Mouse (Mus musculus): Measurements from ENCODE around the gene Gadd45a.
"Not testable (repeated sequence)": the region's sequence is repeated elsewhere in the genome, so short reads cannot be mapped to it uniquely, and the experiment has no call there.

The Gadd45a gene

DNA sequence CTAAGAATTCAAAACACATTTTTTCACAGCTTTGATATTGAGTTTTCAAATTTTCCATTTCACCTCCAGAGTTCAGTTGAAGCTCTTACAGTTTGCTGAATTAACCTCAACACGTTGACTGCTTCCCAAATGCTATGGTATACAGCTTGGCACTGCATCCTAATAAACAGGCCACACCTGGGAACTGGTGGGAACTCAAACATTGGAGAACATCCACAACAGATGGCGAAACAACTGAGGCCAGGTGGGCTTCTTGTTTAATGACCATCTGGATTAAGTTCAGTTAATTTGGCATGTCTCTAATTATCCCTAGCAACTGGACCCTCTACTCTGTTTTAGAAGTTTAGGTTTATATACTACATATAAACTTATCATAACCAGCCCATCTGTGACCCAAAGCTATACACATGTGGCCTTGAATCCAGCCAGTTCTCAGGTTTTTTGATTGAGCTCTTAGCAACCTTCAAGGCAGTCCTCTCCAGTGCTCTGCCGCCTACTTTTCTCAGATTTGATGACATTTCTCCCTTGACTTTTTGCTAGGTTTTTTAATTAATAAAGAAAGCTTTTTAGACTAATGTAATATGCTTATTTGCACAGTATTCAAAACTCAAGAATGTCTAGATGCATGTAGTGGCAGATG lies 10.9 kb upstream of the Gadd45a start:
- DNase-seq = no peak

DNA sequence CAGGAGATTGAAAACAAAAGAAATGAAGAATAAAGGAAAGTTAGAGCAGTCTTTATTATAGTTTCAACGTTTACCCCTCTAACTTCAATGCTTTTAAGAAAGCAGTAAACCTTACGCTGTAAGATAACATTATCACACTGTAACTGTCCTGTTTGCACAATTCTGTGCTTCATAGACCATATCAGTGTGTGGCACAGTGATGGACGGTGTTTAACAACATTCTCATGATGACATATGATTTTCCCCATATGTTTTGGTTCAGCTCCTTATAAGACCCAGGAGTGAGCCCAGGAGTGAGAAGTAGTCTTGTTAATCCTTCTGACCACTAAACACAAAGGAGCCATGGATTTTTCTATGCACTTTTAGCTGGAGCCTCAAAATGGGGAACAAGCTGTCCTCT lies 9.7 kb upstream of the Gadd45a start:
- no peak for DNase-seq

DNA sequence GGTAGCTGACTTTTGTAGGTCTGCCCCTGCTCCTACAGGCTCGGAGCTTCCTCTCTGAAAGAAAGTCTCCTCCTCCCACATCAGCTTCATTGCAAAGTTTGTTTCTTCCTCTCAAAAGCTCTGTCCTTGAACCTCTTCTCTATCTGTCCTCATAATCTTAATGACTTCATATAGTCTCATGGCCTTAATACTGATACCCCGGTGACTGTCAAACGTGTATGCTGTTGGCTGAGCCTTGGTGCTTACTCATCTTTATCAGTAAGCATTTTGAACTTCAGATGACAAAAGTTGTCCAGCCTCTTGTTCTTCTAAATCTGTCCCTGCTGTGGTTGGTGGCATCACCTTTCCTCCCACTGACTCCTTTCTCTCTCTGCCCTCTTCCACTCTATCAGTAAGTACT lies 8.2 kb upstream of the Gadd45a start:
- no peak for DNase-seq

DNA sequence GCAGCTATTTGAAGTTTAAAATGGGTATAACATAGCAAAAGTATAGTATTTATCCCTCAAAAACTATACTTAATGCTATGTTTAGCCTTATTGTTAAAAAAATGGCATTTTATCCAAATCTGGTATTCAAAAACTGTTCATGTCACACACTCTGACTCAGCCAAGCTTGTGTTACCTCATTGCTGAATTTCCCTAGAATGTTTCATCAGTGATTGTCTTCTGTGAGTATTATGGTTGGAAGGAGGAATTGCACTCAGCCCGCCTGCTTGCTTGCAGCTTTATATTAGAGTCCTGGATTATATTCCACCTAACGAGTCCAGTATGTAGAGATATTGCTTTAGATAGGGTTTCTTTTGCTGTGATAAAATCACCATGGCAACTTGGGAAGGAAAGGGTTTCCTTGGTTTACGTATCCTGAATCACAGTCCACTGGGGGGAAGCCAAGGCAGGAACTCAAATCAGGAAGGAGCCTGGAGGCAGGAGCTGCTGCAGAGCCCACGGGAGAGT lies 3.7 kb upstream of the Gadd45a start:
- DNase-seq = no peak

DNA sequence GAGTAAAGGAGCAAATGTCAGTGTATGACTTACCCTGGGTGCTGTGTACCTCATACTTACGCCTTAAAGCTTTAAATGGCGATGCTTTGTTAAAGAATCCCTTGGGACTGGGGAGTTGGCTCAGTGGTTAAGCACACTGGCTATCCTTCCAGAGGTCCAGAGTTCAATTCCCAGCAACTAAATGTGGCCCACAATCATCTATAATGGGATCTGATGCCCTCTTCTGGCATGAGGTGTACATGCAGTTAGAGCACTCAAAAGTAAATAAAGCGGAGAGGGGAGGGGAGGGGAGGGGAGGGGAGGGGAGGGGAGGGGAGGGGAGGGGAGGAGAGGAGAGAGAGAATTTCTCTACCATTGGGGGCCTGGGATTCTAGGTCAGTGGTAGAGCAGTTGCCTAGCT lies 1.7 kb upstream of the Gadd45a start:
- DNase-seq = no peak

DNA sequence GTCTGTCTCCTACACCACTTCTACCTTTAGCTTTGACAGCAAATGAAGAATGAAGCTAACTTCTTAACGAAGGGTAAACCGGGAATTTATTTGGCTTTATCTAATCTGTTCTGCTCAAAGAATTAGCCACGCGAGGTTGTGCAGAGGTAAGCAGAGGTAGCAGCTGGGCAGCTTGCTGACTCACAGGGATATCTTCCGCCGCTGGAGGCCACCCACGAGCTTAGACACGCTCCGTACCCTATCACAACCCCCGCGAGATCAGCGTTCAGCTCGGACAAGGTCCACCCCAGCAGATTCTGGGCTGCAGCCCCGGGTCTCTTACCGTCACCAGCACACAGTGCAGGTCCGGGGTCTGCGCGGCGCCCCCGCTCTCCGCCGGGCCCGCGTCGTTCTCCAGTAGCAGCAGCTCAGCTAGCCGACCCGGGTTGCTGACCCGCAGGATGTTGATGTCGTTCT lies 873 bp downstream of the Gadd45a start:
- DNase-seq = peak; percentile 80 to 84

DNA sequence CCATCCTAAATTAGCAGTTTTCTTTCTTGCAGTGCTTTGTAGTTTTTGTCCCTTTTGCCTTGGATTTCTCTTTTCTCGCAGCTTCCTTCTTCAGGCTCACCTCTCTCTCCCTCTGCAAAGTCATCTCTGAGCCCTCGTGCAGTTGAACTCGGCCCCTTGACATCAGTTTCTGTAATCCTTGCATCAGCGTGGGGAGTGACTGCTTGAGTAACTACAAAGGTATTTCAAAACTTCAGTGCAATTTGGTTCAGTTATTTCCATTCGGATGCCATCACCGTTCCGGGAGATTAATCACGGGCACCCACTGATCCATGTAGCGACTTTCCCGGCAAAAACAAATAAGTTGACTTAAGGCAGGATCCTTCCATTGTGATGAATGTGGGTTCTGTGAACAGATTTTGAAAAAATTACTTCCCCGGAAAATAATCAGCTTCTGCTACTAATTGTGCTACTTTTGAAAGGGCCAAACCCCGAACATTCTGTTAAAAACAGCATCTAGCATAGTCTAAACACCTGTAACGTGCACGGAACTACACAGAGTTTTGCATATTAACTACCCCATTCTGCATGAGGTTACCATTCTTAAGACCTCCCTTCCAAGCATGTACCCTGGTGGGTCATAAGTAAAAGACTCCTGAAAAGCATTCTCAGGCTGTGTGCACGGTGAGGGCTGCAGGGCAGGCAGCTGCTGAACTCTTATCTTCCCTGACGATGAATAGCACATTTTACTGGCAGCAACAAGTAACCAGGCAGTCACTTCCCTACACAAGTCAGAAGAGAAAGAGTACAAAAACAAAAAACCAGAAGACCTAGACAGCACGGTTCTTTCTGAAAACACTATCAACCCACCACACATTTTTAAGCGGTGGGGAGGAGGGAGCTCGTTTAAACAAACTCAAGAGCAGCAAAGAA lies 1.6 kb downstream of the Gadd45a start:
- peak in 1 of 2 experiments; percentile 15 for DNase-seq

DNA sequence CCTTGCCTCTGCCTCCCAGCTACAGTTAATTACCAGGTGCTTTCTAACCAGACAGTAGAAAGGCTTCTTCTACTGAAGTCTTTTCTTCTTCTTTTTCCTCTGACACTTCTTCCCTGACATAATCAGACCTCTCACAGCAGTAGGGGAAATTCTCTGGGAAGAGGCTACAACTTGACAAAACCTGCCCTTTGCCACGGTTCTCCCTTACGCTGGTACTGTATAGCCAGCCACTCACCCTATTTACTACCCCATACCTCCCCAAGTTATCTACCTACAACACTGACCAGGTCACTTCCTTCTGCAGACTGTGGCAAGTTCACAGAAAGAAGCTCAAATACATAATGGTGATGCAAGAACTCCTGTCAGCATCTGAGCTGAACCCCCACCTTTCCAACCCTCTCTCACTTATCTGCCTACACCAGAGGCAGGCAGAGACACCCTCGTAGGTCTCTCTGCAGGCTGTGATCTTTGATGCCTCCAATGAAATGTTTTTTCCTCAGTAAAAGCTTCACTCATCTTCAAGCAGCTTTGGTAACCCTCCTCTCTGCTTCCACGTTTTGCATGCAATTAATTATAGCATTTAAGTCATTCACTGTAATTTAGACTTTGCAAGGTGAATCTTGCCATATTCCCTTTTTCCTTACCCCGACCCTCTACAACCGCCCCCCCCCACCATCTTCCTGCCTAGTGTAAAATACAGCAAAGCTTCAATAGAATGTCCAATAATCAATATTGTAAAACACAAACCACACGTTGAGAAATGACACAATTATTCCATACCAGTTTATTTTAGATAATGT lies 2.7 kb downstream of the Gadd45a start:
- DNase-seq = no peak

DNA sequence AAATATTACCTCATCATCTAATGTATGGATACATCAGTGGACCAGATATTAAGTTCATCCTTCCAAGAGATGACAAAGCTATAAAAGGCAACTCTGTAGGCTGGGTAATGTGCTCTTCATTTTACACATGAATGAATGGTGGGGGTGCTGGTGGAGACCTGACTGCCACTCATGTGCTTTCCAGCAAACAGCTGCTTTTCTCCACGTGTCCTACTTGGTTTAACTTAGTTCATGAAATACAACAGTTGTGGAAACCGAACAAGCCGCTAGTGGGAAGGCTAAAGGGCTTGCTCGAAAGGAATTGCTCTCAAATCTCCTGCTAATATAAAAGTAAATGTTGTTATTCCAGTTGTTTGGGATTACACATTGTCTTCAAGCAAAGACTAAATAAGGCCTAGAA lies 3.7 kb downstream of the Gadd45a start:
- DNase-seq = no peak

DNA sequence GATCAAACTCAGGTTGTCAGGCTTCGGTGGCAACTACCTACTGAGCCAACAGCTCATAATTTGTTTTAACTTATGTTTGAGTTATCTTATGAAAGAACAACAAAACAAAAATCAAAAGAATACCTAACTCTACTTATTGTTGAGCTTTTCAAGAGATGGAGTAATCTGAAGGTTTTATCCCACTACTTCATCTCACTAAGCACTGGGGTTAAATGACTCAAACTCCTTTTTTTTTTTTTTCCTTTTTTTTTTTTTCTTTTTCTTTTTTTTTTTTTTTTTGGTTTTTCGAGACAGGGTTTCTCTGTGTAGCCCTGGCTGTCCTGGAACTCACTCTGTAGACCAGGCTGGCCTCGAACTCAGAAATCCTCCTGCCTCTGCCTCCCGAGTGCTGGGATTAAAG lies 4.3 kb downstream of the Gadd45a start:
- not testable (repeated sequence) for DNase-seq

DNA sequence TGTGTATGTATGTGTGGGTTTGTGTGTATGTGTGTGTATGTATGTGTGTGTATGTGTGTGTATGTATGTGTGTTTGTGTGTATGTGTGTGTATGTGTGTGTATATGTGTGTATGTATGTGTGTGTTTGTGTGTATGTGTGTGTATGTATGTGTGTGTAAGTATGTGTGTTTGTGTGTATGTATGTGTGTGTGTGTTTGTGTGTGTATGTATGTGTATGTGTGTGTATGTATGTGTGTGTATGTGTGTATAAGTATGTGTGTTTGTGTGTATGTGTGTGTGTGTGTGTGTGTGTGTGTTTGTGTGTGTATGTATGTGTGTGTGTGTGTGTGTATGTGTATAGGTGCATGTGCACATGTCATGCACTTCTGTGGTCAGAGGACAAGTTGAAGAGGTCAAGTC lies 4.7 kb downstream of the Gadd45a start:
- DNase-seq = not testable (repeated sequence)

DNA sequence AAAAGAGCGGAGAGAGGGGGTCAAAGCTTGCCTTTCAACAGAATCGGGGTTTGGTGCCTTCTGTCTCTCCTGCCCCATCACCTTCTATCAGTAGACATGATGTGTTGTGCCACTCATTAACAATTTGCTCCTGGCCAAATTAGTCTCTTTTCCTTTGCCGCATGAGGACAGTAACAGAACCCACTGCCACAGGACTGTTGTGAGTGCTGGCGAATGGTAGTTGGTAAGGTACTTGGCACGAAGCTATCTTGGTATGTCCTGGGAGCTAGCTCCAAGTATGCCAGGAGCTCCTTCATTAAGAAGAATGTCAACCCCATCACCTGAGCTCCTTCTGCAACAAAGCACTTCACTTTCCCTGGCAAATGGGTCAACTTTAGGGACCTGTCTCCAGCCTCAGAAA lies 6.4 kb downstream of the Gadd45a start:
- DNase-seq = no peak

DNA sequence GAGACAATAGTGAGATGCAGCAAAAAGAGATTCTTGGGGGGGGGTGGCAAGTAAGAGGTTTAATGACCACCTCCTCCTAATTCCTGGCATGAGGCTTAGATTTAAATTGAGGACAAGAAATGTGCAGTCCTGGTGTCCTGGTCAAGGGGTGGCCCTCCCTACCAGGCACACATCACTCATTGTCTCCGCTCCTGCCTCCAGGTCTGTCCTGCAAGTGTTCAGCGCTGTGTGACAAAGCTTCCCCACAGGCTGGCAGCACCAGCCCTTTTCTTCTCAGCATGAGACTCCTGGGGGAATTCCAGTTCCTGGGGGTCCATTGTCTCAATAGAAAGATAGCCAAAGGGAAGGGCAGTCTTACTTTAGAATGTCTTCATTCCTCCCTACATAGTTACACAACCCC lies 6.8 kb downstream of the Gadd45a start:
- DNase-seq = no peak

DNA sequence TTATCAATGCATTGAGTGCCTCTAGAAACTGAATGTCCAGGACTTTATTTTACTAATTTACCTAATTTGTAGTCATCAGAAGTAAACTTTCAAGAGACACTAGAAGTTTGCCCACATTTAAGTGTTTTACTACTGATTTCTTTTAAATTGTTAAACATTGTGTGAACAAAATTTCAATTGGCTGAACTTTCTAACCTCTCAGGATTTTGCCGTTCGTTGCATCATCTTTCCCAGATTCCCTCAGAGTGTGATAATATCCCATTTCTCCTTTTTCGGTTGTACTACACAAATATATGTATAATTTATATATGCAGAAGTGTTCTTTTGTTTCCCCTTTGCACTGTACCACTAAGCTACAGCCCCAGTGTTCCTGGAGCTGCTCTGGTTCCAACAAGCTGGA lies 7.3 kb downstream of the Gadd45a start:
- DNase-seq = no peak

DNA sequence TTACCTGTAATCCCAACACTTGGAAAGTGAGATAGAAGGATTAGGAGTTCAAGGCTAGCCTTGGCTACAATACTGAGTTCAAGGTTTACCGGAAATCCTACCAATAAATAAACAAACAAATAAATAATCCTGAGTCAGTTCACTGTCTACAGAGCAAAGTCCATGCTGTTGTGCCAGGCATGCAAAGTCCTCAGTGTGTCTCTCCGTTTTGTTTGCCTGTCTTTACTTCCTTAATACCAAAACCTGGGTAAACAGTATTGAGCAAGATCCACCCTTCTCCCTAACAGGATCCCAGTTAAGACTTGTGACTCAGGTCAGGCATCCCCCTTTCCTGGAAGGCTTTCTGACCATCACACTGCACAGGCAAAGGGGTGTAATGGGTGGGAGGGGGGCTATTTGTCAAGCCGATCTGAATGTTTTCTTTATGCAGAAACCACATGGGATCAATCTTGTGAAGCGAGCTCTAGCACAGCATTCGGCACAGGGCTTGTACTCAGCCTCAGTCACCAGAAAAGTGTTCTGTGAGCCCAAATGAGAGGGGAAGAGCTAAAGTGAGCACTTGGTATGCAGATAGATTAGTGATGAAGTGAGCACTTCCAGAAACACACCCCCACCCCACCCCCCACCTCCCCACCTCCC lies 7.8 kb downstream of the Gadd45a start:
- DNase-seq = no peak

DNA sequence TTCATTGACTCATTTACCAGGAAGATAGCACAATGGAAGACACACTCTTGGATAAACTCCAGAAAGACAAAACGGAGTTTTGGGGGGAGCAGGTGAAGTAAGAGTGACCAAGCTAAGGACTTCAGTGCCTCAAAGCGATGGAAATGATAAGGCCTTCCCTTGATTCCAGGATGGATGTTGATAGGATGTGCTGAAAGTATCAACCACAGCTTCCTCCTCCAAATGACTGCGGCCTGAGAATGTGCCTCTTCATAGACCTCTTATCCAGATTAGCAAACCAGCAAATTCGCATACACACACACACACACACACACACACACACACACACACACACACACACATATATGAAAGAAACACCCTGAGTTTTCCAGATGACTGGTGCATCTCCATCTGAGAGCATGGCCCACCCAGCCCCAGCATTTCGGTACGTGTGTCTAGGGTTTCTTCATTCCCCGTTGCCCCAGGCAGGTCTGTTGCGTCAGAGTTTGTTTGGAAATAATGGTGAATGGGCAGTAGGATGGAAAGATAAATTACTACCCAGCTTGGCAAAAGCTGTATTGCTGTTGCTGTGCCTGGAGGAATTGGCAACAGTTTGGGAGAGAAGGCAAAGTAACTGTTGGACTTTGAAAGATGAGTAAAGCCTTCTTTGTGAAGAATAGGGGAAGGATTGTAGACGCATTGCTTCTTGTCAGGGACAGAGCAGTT lies 9.7 kb downstream of the Gadd45a start:
- DNase-seq = no peak

DNA sequence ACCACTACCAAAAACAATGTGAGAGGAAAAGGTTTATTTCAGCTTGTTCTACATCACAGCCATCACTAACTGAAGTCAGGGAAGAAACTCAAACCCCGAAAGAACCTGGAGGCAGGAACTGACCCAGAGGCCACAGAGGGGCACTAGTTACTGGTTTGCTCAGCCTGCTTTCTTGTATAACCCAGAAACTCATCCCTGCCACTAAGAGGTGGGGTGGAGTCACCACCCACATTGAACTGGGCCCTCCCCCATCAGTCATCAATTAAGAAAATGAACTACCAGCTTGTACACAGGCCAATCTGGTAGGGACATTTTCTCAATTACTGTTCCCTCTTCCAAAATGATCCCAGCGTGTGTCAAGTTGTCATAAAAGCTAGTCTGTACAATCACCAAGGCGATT lies 10.6 kb downstream of the Gadd45a start:
- no peak for DNase-seq

DNA sequence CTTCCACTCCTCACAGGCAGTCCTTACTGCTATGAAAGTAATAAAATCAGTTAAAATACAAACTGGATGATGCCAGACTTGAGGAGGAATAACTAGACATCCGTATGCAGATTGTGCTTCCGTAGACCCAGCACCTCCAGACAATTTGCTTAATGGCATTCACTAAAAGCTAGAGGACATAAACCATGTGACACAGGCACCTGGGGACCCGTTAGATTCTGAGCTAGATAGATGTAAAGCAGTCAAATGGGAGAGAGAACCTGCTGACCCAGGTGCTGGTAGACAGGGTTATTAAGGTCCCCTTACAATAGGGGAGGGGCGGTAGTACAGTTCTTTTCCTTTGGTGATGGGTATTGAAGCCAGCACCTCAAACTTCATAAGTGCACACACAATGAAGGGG lies 13.5 kb downstream of the Gadd45a start:
- DNase-seq = no peak

DNA sequence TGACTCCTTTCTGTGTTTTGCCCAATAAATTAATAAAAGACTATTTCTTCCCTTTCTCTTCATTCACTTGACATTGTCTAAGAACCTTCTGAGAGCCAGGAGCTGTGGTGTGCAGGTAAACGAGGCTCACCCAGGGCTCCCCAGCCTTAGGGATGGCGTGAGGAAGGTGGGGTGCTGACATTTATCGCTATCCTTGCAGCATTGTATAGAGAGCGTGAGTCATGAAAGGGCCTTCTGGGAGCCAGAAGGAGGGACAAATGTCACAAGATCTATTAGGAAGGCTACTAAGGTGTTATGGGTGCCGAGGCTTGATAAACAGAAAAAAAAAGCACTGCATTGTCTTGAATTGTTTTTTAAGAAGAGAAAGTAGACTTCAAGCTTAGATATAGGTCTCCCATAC lies 15.9 kb downstream of the Gadd45a start:
- DNase-seq = no peak

DNA sequence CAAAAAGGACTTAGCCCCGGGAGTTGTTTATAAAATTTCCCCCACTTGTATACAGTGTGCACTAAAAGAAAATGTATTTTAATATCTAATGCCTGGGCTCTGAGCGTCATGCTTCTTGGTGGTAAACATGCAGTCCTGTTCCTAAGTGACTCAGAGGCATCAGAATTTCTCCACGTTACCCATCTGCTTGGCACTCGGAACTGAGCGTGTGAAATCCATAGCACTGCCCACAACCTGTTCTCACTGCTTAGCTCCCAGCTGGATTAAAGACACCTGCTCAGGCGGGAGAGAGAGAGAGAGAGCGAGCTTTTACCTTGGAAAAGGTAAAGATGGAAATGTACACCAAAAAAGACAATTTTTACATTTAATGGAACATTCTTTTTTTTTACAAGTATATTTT lies 18.3 kb downstream of the Gadd45a start:
- DNase-seq = not testable (repeated sequence)

DNA sequence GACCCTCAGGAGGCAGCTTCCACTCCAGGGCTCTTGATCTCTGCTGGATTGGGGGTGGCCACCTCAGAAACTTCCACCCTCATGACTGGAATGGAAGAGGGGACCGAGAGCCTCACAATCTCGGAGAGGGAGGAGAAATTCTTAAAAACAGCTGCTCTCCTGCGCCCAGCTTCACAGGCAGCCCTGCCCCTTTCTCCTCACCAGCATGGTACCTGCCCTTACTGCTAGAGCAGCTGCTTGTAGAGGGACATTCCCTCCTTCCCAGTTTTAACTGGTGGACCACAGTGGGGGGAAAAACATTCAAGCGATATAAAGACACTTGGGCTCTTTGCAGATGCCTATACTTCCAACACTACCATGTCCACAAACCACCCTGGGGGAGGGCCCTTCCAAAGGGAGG lies 18.9 kb downstream of the Gadd45a start:
- no peak for DNase-seq

DNA sequence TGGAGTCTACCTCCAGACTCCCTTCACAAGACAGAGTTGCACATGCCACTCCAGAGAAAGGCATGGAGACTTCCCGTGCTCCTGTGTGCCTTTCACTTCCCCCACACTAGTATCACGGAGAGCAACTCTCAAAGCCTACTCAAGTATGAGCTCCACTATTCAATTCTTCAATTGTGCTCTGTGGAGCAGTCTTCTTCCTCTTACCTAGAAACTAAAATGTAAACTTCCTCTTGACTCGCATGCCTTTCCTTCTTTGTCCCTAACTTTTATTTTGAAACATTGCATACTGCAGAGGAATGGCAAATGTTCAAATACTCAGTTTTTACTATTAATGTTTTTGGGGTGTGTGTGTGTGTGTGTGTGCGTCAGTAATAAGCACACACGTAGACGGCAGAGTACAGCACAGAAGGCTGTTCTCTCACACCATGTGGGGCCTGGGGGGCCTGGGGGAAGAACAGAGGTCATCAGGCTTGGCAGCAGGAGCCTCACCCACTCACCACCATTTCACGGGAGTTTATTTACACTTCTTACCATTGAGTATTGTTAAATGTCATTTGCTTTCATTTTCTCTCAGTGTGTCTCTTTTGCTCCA lies 20.6 kb downstream of the Gadd45a start:
- DNase-seq = no peak

Data from cerebellum, postnatal 14 days (tissue).